Mouse (Mus musculus) cortical plate, adult 2 months (tissue): ENCODE measurements at regions not wholly inside any gene's neighbourhood (a gene's known extent, or its start where the extent isn't known, plus 50 kb on each side); places are given as distances from the start of the nearest gene placed in this dataset.

Experiments
- CTCF ChIP-seq: fragments of 200-500 bp; IDR thresholded peaks from 2 replicates; pipeline ENCODE4 v1.5.1; 2011; ENCODE audit warnings: mild to moderate bottlenecking, control low read depth, low read length; ENCODE audit not compliant: insufficient read depth; ENCODE audit errors: extremely low read depth
- POLR2A ChIP-seq: fragments of 200-500 bp; IDR thresholded peaks from 2 replicates; pipeline ENCODE4 v1.6.1; 2011; ENCODE audit warnings: mild to moderate bottlenecking, low read length, control low read depth; ENCODE audit not compliant: insufficient read depth; ENCODE audit errors: extremely low read depth

DNA sequence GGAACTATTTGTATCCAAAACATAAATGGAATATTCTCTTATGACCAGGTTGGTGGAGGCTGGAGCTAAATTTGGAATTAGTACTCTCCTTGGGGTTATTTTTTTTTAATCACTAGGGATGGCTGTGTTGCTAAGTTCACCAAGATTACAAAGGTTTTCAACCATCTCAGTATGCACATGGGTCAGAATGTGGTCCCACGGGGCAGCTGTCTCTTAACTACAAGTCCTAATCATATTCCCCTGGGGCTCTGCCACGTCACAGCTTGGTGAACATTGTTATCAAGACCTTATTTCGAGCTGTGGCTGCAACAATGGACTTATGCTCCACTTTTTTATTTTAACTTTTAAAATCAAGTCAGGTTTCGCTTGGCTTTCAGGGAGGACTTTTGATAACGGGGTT lies 92.8 kb downstream of the Dio2 start:
- TF ChIP-seq CTCF, result no peak
- no peak for TF ChIP-seq POLR2A
